Mouse (Mus musculus): ENCODE data around the gene Maml3.
A peak's percentile ranks its signal among the peaks of the same experiment; 100 is the strongest.

Gene Maml3

GRCm38 (mm10) chr3:51697931-51698330, 406.9 kb downstream of the Maml3 start:
- no peak for DNase-seq

DNA sequence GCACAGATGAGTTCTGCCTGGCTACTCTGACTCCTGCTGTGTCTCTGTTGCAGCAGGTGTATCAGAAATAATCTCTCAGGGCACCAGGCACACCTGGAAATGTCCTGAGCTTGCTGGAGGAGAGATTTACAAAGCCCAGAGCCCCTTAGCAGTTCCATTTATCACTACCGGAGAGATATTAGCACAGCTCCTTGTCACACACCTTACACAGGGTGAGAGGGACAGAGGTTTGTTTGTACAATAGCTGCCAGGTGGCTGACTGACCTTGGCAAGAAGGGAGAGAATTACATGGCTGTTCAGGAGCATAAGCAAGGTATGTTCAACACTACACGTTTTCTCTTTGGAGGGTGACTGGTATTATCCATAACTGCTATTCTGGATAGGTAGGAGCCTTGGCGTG, 409.2 kb downstream of the Maml3 start:
- no peak for DNase-seq

- DNase-seq: no peak
These were observed 410.3 kb downstream of the Maml3 start for GRCm38 (mm10) chr3:51694576-51694975.

- no peak for DNase-seq
These were observed 411.7 kb downstream of the Maml3 start for GRCm38 (mm10) chr3:51693196-51693595.

DNA sequence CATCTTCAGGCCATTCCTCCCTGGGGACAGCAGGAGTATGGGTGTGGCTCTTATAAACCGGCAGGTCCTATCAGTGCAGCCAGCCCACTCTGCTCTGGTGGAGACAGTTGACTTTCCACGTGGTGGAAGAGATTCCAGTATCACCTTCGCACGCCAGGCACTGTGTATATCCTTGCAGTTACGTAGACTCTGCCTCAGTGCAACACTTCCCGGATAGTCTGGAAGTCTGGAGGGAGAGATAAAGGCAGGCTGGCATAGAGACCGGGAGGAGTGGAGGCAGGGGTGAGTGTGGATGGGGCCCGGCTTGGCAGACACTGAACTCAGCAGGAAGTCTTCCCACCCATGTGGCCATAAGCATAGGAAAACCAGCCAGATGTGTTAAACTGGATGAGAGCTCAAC, 416.2 kb downstream of the Maml3 start:
- no peak for DNase-seq

GRCm38 (mm10) chr3:51686791-51687190, 418.1 kb downstream of the Maml3 start:
- no peak for DNase-seq

DNA sequence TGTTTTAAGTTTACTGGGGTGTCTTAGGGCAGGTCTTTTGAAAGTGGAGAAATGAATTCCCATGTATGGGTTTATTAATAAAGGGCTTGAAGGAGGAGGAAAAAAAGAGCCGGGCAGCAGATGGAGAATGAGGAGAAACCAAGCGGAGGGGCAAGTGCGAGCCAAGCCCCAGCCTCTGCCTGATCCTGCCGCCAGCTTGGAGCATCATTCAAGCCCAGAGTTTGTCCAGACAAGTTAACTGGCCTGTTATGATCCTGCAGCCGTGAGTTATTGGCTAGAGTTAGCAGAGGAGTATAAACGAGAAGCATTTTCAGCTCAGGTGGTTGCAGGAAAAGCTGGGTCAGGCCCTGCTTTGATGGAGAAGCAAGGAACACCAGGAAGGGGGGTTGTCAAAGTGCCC, 418.6 kb downstream of the Maml3 start:
- no peak for DNase-seq

GRCm38 (mm10) chr3:51685539-51685938, 419.3 kb downstream of the Maml3 start:
- DNase-seq: no peak

GRCm38 (mm10) chr3:51674963-51675362, 429.9 kb downstream of the Maml3 start:
- no peak for DNase-seq

GRCm38 (mm10) chr3:51673408-51674086, 431.3 kb downstream of the Maml3 start:
- DNase-seq: peak; percentile 22

DNA sequence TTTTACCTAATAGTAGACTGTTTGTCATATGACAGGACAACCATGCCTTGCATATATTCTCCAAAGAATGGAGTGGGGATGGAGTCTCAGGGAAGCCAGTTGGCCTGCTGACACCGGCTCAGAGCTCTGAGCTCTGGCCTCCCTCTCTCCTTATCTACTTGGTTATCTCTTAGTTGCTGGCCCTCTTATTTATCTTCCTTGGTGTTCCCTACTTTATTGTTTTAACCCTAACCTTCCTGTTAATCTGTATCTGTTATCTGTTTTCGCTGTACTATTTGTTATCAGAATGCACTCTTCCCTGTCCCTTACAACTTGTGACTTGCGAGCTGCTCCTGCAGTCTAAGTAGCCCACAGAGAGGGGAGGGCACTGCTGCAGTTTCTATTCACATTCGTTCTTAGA, 432.2 kb downstream of the Maml3 start:
- no peak for DNase-seq

GRCm38 (mm10) chr3:51671071-51671469, 433.8 kb downstream of the Maml3 start:
- no peak for DNase-seq

GRCm38 (mm10) chr3:51670414-51671070, 434.3 kb downstream of the Maml3 start:
- DNase-seq: no peak

- DNase-seq: no peak
These were observed 436.3 kb downstream of the Maml3 start for GRCm38 (mm10) chr3:51668607-51669006.

DNA sequence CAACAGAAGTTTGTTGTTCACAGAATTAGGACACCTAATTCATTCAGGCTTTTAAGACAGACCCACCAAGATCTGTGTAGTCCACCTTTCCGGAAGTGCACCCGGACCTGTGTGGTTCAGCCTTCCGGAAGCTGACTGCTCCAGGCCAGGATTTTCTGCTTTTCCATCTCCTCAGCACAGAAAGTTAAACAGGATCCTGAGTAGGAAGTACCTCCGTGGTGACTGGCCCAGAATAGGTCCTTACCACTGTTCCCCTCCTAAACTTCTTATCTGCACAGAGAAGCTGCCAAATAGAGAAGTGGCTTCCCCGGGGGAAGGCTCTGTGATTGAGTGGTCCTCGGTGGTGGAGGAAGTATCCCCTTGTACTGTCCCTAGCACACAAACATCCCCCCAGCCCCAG, 442.3 kb downstream of the Maml3 start:
- DNase-seq: no peak

DNA sequence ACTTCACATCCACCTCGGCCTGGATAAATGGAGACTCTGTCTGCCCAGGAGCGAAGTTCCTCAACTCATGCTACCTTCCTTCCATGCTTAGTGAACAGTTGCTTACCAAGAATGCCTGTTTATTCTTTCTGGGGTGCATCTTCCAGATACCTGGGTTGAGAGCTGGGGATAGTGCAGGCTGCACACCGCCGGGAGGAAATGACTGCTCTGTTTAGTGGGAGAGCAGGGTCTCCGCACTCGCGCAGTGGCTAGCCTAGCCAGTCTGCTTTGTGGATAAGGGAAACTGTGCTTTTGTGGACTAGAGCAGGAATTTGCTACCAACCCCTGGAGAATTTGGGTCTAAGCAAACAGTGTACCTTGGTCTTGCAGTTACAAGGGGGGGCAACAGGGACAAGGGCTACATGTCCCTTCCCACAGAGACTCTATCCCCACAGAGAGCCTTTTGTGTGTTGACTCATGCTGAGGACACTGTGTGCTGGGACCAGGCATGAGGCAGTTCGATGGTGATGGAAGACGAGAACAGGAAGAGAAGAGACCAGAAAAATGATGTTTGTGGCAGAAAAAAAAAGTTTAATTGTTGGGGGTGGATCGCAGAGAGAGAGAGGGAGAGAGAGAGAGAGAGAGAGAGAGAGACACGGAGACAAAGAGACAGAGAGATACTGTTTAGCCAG, 442.9 kb downstream of the Maml3 start:
- peak; percentile 28 for DNase-seq

GRCm38 (mm10) chr3:51661376-51661775, 443.5 kb downstream of the Maml3 start:
- no peak for DNase-seq

DNA sequence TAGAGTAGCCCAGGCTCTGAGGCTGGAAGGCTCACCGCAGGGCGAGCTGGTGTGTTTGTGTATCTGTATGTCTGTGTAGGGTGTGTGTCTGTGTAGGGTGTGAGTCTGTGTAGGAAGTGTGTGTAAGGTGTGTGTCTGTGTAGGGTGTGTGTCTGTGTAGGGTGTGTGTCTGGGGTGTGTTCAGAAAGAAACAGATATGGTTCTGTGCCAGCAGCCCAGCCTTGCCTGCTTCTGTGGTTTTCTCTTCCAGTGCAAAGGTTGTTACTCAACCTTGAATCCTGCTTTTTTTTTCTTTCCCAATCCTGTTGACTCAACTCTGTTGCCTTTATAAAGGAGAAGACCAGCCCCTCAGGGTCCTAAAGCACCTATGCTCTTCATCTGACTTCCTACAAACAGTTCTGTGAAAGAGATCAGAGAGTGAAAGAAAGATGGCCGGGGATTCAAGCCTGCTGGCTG, 444.0 kb downstream of the Maml3 start:
- DNase-seq: no peak

- no peak for DNase-seq
These were observed 444.8 kb downstream of the Maml3 start, which contains the start of gene Mgst2 for GRCm38 (mm10) chr3:51660060-51660459. Gene Mgst2, plus strand, starts transcription at chr3:51660360.

DNA sequence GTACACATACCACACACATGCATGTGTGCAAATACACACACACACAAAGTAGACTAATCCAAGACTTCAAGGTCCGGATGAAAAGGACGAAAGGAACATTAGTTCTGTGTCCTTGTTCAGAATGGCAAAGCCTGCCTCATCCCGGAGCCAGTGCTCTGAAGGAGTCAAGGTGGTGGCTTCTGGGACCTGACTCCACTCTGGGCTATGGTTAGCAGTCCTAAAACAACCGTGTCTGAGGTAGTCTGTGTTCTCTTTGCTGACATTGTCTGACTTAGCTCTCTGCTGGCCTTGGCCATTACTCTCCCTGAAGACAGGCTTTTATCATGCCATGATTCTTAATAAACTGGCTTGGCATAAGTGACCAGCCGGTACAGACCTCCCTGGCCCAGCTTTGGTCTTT, 445.5 kb downstream of the Maml3 start:
- DNase-seq: no peak

DNA sequence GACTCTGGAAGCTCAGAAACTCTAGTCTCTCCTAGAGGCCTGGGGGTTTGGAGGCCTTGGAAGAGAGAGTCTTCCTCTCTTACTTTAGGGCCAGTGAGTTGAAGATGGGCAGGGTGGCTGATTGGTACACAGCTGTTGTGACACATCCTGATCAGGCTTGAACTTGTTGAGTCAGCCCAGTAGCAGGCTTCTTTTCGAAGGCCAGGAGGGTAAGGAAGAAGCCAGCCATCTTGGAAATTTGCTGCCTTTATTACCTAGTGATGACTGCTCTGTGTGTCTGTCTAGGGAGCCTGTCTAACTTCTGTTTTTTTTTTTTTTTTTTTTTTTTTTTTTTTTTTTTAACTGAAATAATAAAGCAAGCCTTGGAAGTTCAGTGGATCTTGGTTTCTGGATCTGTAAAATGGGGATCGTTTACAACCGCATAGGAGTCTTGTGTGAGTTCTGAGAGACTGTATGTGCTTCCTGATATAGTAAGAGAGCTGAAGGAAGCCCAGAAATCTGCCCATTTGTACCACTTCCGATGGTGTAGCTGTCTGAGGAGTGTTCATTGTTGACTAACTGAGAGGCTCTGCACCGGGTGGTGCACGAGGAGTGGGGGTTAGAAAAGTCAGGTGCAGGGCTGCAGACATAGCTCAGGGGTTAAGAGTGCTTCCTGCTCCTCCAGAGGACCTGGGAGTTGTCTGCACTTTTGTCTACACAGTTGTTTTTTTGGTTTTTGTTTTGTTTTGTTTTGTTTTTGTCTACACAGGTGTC, 450.4 kb downstream of the Maml3 start:
- no peak for DNase-seq

DNA sequence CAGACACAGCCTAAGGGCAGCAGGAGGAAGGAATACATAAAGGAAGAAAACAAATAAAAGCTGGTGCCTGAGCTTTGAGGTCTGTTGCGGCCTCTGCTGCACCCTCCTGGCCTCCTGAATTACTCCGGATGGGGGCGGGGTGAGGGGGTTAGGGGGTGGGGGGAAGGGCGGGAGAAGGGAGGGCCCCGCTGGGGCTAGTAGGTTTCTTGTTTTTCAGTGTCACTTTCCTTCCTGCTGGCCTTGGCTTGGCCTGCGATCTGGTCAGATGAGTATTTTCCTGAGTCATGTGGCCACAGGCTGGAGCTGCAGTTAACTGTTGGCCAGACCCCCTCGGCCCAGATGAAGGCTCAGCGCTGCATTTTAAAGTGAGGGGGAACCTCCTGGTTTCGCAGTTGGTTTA, 452.2 kb downstream of the Maml3 start:
- no peak for DNase-seq

- DNase-seq: peak; percentile 82
These were observed 452.6 kb downstream of the Maml3 start for GRCm38 (mm10) chr3:51652292-51652691.

All from right cerebral cortex, adult 18-20 months (tissue).